Mouse (Mus musculus): ENCODE measurements around the gene Il17rc. TPM values are rescaled to one million over a fixed set of nuclear protein-coding genes. Genes with fewer than 3 reads are reported as not detected.

Gene Il17rc
- 341 and 416 TPM in 2 replicates for polyA plus RNA-seq (2012; rRNA removed)

DNA sequence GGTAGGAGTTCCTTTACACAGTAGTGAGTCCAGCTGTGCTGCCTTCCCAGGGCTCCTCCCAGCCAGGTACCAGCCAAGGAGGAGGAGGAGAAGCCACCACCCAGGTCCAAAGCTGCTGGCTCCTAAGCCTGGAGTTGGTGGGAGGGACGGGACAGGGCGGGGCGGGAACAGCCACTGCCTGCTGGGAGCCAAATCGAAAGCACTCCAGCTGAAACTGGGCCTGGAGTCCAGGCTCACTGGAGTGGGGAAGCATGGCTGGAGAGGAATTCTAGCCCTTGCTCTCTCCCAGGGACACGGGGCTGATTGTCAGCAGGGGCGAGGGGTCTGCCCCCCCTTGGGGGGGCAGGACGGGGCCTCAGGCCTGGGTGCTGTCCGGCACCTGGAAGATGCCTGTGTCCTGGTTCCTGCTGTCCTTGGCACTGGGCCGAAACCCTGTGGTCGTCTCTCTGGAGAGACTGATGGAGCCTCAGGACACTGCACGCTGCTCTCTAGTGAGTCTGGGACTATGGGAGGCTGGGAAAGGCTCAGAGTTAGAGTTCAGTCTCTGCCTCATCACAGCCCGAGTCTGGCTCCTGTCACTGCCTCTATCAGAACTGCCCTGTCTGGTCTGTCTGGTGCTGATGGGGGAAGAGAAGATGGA lies at the start of gene Il17rc:
TSS of gene Il17rc (plus strand) at position 131 of the 640 bp plus-strand sequence.
- WGBS, result 12% methylated on average over 12 of the region's 12 CpGs
- DNase-seq (ENCODE audit: low read depth, low spot score), result no peak

DNA sequence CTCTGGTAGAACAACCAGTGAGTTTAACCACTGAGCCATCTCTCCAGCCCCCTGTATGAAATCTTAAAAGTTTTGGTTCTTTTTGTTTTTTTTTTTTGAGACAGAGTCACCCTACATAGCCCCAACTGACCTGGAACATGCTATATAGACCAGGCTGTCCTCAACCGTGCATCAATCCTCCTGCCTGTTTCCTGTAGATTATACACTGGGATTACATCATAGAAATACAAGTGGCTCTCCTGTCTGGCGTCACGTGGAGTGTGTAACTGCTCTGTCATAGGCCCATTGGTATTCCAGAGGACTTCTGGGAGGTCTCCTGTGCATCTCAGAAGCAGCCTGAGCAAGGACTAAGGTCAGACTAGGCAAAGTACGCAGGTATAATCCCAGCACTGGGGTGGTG lies 48.2 kb upstream of the Il17rc start:
- no peak for DNase-seq (ENCODE audit: low read depth, low spot score)
- 63% methylated on average over 4 of the region's 4 CpGs for WGBS

DNA sequence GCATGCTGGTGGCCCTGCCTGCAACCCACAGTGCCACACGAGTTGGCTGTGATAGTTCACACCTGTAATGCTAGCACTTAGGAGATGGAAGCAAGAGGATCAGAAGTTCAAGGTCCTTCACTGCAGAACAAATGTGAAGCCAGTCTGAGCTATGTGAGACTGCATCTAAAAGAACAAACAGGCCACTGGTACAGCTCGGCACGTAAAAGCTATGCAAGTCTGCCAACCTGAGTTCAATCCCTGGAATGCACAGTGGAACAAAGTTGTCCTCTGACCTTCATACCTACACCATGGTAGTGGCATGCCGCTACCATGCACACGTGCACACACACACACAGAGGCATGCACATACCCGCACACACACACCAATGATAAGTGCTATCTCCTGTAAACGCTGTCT lies 47.0 kb upstream of the Il17rc start:
- no peak for DNase-seq (ENCODE audit: low read depth, low spot score)
- 80% methylated on average over 7 of the region's 7 CpGs for WGBS

DNA sequence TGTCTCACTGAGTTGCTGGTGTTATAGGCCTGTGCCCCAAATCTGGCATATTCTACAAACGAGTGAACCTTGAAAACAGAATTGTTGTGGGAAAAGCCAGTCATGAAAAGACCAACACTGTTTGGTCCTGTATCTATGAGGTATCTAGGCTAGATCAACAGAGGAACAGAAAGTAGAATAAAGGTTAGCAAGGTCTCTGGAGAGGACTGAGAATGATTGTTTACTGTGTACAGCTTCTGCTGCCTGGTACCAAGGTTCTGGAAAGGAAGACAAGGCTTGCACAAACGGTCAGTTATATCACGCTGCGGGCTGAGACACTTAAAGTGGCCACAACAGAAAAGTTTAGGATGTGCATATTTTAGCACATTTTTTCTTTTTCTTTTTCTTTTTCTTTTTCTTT lies 44.5 kb upstream of the Il17rc start:
- 87% methylated on average over 4 of the region's 4 CpGs for WGBS
- DNase-seq (ENCODE audit: low read depth, low spot score), result no peak

DNA sequence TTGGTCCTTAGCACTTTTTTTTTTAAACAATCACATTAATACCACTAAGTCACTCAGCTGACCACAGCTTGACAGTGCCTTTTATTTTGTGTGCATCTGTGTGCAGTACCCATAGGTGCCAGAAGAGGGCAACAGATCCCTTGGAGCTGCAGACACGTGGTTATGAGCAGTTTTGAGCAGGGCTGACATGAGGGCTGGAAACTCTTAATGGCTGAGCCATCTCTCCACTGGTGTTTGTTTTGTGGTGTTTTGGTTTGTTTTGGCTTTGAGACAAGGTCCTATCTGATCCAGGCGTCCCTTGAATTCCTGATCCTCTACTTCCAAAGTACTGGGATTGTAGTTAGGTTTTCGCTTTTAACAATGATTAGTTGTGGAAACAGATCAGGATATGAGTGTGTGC lies 43.8 kb upstream of the Il17rc start:
- 40% methylated on average over 3 of the region's 3 CpGs for WGBS
- DNase-seq (ENCODE audit: low read depth, low spot score), result no peak

DNA sequence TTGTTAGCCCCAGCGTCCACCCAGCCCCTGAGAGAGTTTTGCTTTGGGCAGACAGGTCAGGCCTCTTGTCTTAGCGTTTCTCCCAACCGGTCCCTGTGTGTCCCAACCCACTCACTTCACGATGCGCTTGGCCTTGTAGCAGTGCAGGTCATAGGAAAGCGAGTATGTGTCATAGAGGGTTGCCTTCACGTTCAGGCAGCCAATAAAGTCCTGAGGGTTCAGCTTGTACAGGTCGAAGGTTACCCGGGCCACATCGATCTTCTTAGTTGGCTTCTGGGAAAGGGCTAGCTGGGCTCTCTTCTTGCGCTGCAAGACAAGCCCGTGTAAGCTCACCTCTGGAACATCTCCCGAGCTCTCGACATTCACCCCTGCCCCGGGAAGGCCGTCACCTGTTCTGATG lies 43.2 kb upstream of the Il17rc start:
- no peak for DNase-seq (ENCODE audit: low read depth, low spot score)
- 89% methylated on average over 16 of the region's 16 CpGs for WGBS

DNA sequence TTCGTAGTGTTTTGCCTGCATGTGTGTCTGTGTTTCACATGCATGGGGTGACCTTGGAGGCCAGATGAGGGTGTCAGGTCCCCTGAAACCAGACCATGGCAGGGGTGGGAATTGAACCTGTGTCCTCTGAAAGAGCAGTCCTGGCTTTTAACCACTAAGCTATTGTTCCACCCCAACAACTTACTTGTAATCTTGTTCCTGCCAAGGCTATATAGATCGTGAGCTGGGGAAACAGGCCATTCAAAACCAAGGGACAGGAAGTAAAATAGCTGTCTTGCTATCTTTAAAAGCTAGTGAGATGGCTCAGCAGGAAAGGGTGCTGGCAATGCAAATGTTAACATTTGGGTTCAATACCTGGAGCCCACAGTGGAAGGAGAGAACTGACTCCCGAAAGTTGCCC lies 41.3 kb upstream of the Il17rc start:
- no peak for DNase-seq (ENCODE audit: low read depth, low spot score)
- WGBS, result 66% methylated on average over 3 of the region's 3 CpGs

DNA sequence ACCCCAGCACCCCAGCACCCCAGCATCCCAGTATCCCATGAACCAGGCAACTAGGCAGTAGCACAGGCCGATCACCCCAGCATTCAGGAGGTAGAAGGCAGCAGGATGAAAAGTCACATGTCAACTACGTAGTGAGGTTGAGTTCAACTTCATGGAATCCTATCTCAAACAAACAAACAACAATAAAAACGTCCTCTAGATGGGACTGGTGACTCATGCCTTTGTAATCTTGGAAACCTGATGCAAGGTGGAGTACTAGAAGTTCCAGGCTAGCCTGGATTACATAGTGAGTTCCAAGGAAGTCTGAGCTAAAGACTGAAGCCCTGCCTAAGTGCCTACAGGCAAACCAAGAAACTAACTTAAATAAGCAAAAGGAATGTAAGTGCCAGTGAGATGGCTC lies 40.4 kb upstream of the Il17rc start:
- DNase-seq (ENCODE audit: low read depth, low spot score), result peak; percentile 28
- WGBS, result 30% methylated on average over 3 of the region's 3 CpGs

DNA sequence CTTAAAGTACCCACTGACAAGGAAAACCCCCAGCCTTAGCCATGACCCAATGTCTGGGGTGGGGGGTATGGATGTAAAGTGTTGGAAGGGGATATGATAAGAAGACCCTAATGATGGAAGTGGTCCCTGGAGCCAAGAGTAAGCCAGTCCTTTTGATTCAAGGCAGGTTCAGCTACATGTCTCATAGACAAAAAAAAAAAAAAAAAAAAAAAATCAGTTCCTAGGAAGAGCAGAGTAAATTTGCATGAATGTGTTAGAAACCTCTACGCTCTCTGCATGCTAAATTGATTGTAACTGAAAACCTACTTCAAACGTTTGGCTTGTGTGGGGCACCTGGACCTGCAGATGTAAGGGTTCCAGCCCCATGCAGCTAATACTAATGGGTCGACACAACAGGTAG lies 39.4 kb upstream of the Il17rc start:
- WGBS, result 63% methylated on average over 3 of the region's 3 CpGs

DNA sequence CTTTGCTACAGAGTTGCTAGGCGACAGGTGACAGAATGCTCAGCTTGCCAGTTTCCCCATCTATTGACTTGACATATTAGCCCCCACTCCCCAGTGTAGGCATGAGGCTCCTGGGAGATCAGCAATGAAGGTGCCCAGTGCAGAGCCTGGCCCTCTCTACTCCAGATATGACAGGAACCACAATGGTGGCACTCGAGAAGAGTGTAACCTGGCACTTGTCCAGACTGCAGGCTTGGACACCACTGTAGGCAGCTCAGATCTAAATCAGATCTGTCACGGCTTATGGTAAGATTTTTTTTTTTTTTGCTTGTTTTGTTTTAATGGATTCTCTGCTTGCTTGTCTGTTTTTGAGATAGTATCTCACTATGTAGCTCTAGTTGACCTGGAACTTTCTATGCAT lies 37.6 kb upstream of the Il17rc start:
- DNase-seq (ENCODE audit: low read depth, low spot score), result no peak
- 75% methylated on average over 3 of the region's 3 CpGs for WGBS

More for the DNA sequence above, 39.4 kb upstream of the Il17rc start:
- no peak for DNase-seq (ENCODE audit: low read depth, low spot score)

DNA sequence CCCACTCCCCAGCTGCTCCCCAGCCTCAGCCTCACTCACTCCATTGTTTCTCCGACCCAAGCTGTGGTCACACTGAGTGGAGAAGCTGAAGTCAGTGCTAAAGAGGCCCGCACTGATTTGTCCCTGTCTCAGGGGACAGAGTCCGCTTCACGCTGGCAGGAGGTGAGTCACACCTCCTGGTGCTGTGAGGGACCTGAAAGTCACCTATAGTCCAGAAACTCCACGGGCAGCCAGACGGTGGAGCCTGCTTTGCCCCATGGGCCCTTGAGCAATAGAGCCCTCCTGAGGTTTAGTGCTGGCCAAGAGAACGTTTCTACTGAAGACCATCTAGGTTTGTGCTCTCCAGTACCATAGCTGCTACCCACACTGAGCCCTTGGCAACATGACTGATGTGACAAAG lies 36.5 kb upstream of the Il17rc start:
- DNase-seq (ENCODE audit: low read depth, low spot score), result peak; percentile 28
- WGBS, result 24% methylated on average over 7 of the region's 7 CpGs

DNA sequence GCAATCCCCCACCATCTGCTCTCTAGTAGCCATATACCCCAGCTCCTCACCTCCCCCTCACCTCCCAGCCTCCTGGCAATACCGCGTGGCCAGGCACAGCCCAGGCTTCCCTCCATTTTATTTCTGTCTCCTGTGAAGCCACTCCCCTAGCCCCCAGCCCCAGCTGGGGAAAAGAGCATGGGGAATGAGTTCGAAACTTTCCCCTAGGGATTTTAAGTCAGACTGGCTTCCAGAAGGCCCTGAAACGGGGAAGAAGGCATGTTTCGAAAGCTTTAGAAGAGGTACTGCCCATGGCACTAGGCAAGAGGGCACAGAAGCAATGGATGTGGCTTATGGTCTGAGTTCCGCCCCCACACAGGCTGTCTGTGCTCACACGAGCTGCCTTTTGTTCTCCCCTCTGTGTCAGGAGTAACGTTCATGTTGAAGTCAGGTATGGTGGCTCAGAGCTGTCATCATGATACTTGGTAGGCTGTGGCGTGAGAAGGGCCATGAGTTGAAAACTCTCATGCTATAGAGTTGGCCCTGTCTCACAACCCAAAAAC lies 35.5 kb upstream of the Il17rc start, which contains the start of gene Cidec:
TSS of gene Cidec (minus strand) at position 97 of the 542 bp plus-strand sequence.
- no peak for DNase-seq (ENCODE audit: low read depth, low spot score)
- WGBS, result 81% methylated on average over 9 of the region's 9 CpGs

DNA sequence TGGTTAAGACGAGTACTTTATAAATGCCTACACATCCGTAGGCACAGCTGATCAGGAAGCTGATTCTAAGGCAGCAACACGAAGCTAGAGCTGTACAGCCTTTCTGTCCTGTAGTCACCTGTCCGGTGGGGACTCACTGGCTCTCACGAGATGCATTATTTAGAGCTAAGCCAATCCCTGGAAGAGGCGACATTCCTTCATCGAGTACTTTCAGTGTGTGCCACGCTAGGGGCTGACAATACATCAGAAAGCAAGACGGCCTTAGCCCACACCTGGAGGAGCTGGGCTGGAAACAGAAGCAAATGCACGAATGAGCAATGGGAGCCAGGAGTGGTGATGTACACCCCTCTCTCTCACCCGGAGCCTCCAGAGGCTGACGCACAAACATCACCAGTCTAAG lies 34.1 kb upstream of the Il17rc start:
- DNase-seq (ENCODE audit: low read depth, low spot score), result no peak
- 83% methylated on average over 12 of the region's 12 CpGs for WGBS

DNA sequence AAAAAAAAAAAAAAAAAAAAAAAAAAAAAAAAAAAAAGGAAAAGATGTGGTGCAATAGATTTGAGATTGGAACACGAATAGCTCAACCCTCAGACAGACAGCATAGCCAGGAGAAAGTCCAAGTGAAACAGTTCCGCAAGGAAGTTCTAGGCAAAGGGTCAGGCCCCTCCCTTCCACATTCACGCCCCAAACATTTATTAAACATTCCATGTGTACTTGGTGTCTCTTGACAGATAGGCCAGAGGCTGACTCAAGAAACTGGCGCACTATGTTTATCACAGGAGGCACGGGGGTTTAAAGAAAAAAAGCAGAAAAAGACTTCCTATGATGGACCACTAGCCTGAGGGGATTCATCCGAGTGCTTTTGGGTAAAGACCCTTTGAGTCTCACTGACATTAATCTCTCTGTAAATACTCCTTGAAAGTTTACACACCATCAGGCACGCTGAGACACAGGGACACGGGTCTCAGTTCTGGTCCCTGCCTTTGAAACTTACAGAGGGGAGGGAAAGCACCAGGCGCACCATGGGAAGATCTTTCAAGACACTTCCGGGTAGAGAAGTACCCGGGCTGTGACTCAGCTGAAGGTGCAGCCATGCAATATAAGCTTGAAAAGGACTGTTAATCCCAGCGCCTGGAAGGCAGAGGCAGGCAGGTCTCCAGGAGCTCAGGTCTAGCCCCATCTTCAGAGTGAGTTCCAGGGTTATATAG lies 32.4 kb upstream of the Il17rc start:
- peak; percentile 61 for DNase-seq (ENCODE audit: low read depth, low spot score)
- WGBS, result 24% methylated on average over 12 of the region's 12 CpGs

DNA sequence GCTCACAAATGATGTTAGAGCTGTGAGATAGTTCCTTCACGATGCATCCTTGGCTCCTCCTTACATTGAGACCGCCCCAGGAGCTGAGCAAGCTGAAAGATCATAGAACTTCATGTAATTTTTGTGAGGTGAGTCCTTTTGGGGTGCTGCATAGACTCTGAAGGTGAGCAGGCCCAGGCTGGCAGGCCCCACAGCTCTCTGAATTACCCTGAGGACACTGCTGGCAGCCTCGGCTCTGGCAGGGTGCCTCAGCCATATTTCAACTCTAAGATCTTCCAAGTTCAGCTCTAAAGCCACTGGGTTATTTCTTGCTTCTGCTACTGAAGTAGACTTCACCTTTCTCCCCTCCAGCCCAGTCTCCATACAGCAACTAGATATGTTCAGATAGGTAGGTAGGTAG lies 30.5 kb upstream of the Il17rc start:
- WGBS, result 92% methylated on average over 3 of the region's 3 CpGs
- DNase-seq (ENCODE audit: low read depth, low spot score), result no peak

DNA sequence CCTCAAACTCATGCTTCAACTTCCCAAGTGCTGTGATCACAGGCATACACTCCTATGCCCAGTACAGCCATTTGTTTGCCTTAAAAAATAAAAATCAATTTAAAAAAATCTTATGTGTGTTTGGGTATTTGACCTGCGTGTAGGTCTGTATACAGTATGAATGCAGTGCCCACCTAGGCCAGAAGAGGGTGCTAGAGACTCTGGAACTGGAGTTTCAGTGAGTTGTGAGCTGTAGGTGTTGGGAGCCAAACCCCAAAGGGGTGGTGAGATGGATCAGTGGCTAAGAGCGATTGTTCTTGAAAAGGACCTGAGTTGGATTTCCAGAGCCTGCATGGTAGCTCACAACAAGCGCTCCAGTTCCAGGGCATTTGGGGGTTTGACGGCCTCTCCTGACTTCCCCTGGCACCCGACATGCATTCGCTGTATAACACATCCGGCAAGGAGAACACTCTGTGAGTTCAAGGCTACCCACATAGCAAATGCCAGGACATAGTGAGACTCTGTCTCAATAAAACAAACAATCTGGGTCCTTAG lies 30.0 kb upstream of the Il17rc start:
- DNase-seq (ENCODE audit: low read depth, low spot score), result peak; percentile 71
- 50% methylated on average over 7 of the region's 7 CpGs for WGBS

DNA sequence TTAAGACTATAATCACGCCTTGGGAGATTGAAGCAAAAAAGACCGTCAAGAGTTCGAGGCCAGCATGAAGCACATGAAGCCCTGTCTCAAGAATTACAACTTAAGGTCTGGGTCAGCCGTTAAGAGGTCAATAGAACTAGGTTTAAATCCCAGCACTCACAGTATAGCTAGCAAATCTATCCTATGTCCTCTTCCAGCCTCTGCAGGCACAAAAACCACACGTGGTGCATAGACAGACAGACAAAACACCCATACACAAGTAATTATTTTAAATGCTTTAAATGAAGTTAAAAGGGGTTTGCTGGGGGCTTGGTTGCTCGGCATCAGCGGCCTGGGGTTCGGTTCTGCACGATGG lies 29.2 kb upstream of the Il17rc start:
- no peak for DNase-seq (ENCODE audit: low read depth, low spot score)
- WGBS, result 35% methylated on average over 9 of the region's 9 CpGs

DNA sequence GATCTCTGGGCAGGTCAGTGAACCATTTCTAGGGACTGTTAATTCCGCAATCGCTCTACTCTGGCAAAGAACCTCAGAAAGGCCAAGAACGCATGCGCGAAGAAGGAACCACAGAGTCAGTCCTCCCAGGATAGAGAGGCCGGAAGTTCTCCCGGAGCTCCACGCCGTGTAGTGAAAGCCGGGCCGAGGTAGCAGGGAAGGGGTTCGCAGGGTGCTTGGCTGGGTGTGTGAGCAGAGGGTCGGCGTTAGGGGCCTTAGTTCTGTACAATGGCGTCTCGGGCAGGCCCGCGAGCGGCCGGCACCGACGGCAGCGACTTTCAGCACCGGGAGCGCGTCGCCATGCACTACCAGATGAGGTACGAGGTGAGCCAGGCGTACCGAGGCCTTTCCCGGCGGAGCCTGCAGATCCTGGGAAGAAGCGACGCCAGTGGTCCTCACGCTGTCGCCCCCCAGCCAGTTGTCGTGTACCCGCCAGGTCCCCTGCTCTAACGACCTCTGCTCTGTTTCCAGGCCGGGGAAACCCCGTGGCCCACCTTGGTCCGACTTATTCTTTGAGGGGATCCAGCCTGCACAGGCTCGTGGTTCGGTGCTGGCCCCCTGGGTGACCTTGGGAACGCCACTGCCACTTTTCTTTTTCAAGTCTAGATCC lies 28.7 kb upstream of the Il17rc start, which contains the start of gene Jagn1:
TSS of gene Jagn1 (plus strand) at position 128 of the 649 bp plus-strand sequence.
- DNase-seq (ENCODE audit: low read depth, low spot score), result peak; percentile 97
- under 1% methylated on average over 45 of the region's 45 CpGs for WGBS

DNA sequence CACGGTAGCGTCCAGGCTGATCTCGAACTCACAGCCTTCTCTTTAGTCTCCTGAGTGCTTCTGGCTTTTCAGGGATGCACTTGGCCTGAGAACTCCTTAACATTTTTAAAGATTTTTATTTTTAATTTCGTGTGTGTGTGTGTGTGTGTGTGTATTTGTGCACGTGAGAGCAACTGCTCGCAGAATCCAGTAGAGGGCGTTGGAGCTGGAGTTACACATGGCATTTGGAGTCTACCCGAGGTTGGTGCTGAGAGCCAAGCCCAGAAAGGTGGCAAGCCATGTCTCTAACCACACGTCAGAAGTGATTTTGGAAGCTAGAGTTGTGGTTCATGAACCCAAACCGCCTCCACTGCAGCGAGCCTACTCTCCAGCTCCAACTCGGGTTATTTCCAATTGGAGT lies 28.1 kb upstream of the Il17rc start:
- DNase-seq (ENCODE audit: low read depth, low spot score), result no peak
- WGBS, result 42% methylated on average over 12 of the region's 12 CpGs

DNA sequence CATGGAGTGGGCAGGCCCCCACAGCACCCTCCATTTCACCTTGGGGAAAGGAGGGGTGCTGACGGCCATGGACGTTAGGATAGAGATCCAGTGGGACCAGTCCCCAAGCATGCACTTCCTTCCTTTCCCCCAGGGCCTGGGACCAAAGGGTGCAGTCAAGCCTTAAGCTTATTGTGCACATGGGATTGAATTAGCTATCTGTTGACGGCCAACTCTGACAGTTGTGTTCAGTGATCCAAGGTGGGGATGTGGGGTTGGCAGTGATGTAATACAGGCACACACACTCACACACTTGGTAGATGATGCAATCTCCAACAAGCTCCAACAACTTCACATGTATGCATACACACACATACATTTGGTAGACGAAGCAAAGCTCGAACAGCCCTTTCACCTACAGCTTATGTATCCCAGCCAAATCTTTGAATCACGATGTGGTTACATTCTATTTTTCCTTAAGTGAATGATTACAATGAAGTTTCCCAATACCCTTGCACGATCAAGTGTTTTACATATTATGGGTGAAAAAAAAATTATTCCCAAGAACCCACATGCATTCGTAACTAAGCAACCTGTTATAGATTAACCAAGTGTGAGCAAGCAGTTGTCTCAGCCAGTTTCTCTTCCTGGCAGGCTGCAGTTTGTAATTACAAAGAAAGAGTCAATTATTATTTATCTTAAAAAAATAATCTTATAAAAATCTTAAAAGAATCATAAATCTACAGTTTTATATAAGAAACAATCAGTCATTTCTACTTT lies 26.8 kb upstream of the Il17rc start:
- 31% methylated on average over 8 of the region's 8 CpGs for WGBS
- DNase-seq (ENCODE audit: low read depth, low spot score), result no peak

Data from large intestine, adult 2 months (tissue).